Mouse (Mus musculus): Measurements from ENCODE around the gene Tpt1. TPM values are rescaled to one million over a fixed set of nuclear protein-coding genes. Genes with fewer than 3 reads are reported as not detected.
"Not testable (repeated sequence)": the region's sequence is repeated elsewhere in the genome, so short reads cannot be mapped to it uniquely, and the experiment has no call there.

Gene Tpt1
- polyA plus RNA-seq, 1 experiment, result 2,302 TPM

DNA sequence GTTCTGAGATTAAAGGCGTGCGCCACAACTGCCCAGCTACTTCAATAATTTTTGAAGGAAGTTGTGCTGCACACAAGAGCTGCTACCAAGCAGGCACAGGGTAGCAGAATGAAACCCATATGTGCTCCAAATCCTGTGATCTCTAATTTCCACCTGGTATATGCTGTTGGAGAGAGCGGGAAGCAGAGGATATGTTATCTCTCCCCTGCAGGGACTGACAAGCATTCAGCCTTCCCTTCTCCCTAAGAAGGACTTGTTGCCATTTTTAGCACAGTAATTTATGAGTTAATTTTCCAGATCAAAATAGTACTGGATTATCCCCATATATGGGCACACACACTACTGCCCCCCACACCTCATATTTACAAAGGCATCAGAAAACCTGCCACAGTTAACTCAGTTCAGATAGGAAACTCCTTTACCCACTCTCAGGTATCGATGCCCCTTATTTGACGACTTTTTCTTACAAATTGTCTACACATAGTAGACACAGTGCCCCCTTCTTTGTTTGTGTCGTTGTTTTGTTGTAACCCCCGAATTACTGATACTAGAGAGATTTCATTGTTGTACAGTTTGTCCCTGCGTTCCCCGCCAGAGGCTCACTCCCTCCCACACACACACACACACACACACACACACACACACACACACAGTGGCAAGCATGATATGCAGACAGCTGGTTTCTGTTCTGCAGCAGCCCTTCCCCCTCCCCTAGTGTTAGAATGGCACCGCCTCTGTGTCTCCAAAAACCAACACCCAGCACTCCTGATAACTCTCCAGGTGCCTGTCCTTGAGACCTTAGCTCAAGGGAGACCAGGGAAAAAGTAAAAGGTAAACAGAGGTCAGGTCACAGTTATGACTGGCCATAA is 7.6 kb upstream of the Tpt1 start:
- TF ChIP-seq CTCF (IDR thresholded peaks at IDR 0.05; ENCODE audit: borderline replicate concordance, control insufficient read depth, extremely low read depth, insufficient read depth, low read length, poor library complexity) (no peak), POLR2A (IDR thresholded peaks at IDR 0.05; ENCODE audit: control insufficient read depth, extremely low read depth, insufficient read depth, low read length, poor library complexity) (no peak)

DNA sequence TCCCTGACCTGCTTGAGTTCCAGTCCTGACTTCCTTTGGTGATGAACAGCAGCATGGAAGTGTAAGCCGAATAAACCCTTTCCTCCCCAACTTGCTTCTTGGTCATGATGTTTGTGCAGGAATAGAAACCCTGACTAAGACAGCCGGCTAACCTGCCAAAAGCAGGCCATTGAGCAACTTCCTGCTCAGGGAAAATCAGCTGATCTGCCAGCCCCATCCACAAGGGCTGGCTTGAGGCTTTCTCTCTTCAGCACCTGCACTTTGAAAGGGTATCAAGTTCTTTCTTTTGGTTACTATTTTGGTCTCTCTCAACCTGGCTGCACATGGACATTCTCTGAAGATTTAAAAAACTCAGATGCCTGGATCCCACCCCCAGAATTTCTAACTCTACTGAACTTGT is 3.1 kb upstream of the Tpt1 start:
- WGBS, result 27% methylated on average over 2 of the region's 2 CpGs
- peak; percentile 28 for DNase-seq
- not testable (repeated sequence) for H3K36me3 ChIP-seq (ENCODE audit: control insufficient read depth, insufficient read depth, low read length); H3K4me3 ChIP-seq (ENCODE audit: control insufficient read depth, insufficient read depth, low read length); H3K27me3 ChIP-seq (ENCODE audit: control insufficient read depth, insufficient read depth, low read length); H3K27ac ChIP-seq (ENCODE audit: control insufficient read depth, insufficient read depth, low read length)
- H3K4me1 ChIP-seq (replicated peaks; ENCODE audit: control insufficient read depth, insufficient read depth, low read length), result peaks cover 16% of the 10 kb centered on the region

More for the DNA sequence above, 7.6 kb upstream of the Tpt1 start:
- H3K36me3 ChIP-seq (ENCODE audit: control insufficient read depth, insufficient read depth, low read length), result no peaks in the 10 kb centered on the region
- no peak overlapping the region for H3K27ac ChIP-seq (ENCODE audit: control insufficient read depth, insufficient read depth, low read length)
- H3K4me3 ChIP-seq (ENCODE audit: control insufficient read depth, insufficient read depth, low read length), result no peak overlapping the region
- H3K4me1 ChIP-seq (replicated peaks; ENCODE audit: control insufficient read depth, insufficient read depth, low read length), result peaks cover 37% of the 10 kb centered on the region
- 40% methylated on average over 10 of the region's 10 CpGs for WGBS
- no peaks in the 10 kb centered on the region for H3K27me3 ChIP-seq (ENCODE audit: control insufficient read depth, insufficient read depth, low read length)
- peak; percentile 61 for DNase-seq

DNA sequence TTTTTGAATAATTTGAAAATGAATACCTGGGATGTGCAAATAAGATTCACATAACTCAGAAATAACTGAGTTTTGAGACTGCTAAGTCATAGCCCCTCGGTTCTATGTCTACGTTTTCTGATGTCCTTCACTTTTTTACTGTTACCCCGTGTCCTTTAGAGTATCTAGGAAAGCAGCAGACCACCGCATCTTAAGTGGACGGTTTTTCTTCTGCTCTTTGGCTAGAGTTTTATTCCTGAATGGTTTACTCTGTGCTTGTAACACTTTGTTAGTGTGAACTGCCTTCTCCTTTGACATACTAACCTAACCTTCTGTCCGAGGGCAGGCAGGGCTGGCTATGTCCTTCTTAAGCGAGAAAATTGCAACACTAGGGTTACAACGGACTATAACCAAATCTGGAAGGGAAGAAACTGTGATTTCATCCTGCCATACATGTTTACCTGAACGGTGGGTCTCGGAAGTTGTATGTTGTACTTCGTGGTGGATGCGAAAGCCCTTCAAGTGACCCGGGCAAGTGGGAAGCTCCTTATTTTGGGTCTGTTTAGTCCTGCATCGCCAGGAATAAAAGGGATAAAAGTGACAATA is 690 bp upstream of the Tpt1 start:
- H3K36me3 ChIP-seq (ENCODE audit: control insufficient read depth, insufficient read depth, low read length), result peaks cover 27% of the 10 kb centered on the region
- no peaks in the 10 kb centered on the region for H3K27me3 ChIP-seq (ENCODE audit: control insufficient read depth, insufficient read depth, low read length)
- H3K4me1 ChIP-seq (replicated peaks; ENCODE audit: control insufficient read depth, insufficient read depth, low read length), result peaks cover 10% of the 10 kb centered on the region
- H3K27ac ChIP-seq (ENCODE audit: control insufficient read depth, insufficient read depth, low read length), result peak overlapping the region; percentile 71
- 10% methylated on average over 14 of the region's 14 CpGs for WGBS
- peak overlapping the region; percentile 87 for H3K4me3 ChIP-seq (ENCODE audit: control insufficient read depth, insufficient read depth, low read length)
- no peak for DNase-seq
- TF ChIP-seq CTCF (IDR thresholded peaks at IDR 0.05; ENCODE audit: borderline replicate concordance, control insufficient read depth, extremely low read depth, insufficient read depth, low read length, poor library complexity) (no peak), POLR2A (IDR thresholded peaks at IDR 0.05; ENCODE audit: control insufficient read depth, extremely low read depth, insufficient read depth, low read length, poor library complexity) (no peak)

GRCm38 (mm10) chr14:75845698-75846115 is 814 bp downstream of the Tpt1 start:
- peaks cover 37% of the 10 kb centered on the region for H3K36me3 ChIP-seq (ENCODE audit: control insufficient read depth, insufficient read depth, low read length)
- no peaks in the 10 kb centered on the region for H3K27me3 ChIP-seq (ENCODE audit: control insufficient read depth, insufficient read depth, low read length)
- TF ChIP-seq CTCF (IDR thresholded peaks at IDR 0.05; ENCODE audit: borderline replicate concordance, control insufficient read depth, extremely low read depth, insufficient read depth, low read length, poor library complexity), result peak; percentile 20; the same call in 1 of the 2 replicates
- TF ChIP-seq POLR2A (IDR thresholded peaks at IDR 0.05; ENCODE audit: control insufficient read depth, extremely low read depth, insufficient read depth, low read length, poor library complexity), result no peak; the same call in 1 of the 2 replicates
- peaks cover 10% of the 10 kb centered on the region for H3K4me1 ChIP-seq (replicated peaks; ENCODE audit: control insufficient read depth, insufficient read depth, low read length)
- peak overlapping the region; percentile 75 for H3K27ac ChIP-seq (ENCODE audit: control insufficient read depth, insufficient read depth, low read length)
- WGBS, result under 1% methylated on average over 40 of the region's 40 CpGs
- peak overlapping the region; percentile 84 for H3K4me3 ChIP-seq (ENCODE audit: control insufficient read depth, insufficient read depth, low read length)
- peak; percentile 90 for DNase-seq

GRCm38 (mm10) chr14:75847669-75848068 is 2.8 kb downstream of the Tpt1 start:
- no peak for DNase-seq
- H3K36me3 ChIP-seq (ENCODE audit: control insufficient read depth, insufficient read depth, low read length), result peaks cover 37% of the 10 kb centered on the region
- H3K27me3 ChIP-seq (ENCODE audit: control insufficient read depth, insufficient read depth, low read length), result no peaks in the 10 kb centered on the region
- no peak overlapping the region for H3K27ac ChIP-seq (ENCODE audit: control insufficient read depth, insufficient read depth, low read length)
- no peak overlapping the region for H3K4me3 ChIP-seq (ENCODE audit: control insufficient read depth, insufficient read depth, low read length)
- no peak for TF ChIP-seq CTCF (IDR thresholded peaks at IDR 0.05; ENCODE audit: borderline replicate concordance, control insufficient read depth, extremely low read depth, insufficient read depth, low read length, poor library complexity)
- TF ChIP-seq POLR2A (IDR thresholded peaks at IDR 0.05; ENCODE audit: control insufficient read depth, extremely low read depth, insufficient read depth, low read length, poor library complexity), result no peak
- no peaks in the 10 kb centered on the region for H3K4me1 ChIP-seq (replicated peaks; ENCODE audit: control insufficient read depth, insufficient read depth, low read length)
- WGBS, result 45% methylated on average over 4 of the region's 4 CpGs

- Histone ChIP-seq H3K27me3 (ENCODE audit: control insufficient read depth, insufficient read depth, low read length) (no peaks in the 10 kb centered on the region), H3K36me3 (ENCODE audit: control insufficient read depth, insufficient read depth, low read length) (peaks cover 37% of the 10 kb centered on the region), H3K27ac (ENCODE audit: control insufficient read depth, insufficient read depth, low read length) (no peak overlapping the region), H3K4me1 (replicated peaks; ENCODE audit: control insufficient read depth, insufficient read depth, low read length) (no peaks in the 10 kb centered on the region), H3K4me3 (ENCODE audit: control insufficient read depth, insufficient read depth, low read length) (no peak overlapping the region)
- TF ChIP-seq POLR2A (IDR thresholded peaks at IDR 0.05; ENCODE audit: control insufficient read depth, extremely low read depth, insufficient read depth, low read length, poor library complexity) (no peak), CTCF (IDR thresholded peaks at IDR 0.05; ENCODE audit: borderline replicate concordance, control insufficient read depth, extremely low read depth, insufficient read depth, low read length, poor library complexity) (no peak)
- no peak for DNase-seq
- 94% methylated on average over 5 of the region's 5 CpGs for WGBS
These were observed 3.6 kb downstream of the Tpt1 start for GRCm38 (mm10) chr14:75848482-75848881.

Data from thymus, adult 2 months (tissue).